Mouse (Mus musculus) kidney, postnatal 25 days (tissue): ENCODE results near the gene Ispd.

Experiments used
- DNase-seq, 2 experiments: peaks; one replicate each; pipeline ENCODE4 v3.0.0; 2021; ENCODE audit warnings: mixed read lengths in 2 of 2

The Ispd gene

DNA sequence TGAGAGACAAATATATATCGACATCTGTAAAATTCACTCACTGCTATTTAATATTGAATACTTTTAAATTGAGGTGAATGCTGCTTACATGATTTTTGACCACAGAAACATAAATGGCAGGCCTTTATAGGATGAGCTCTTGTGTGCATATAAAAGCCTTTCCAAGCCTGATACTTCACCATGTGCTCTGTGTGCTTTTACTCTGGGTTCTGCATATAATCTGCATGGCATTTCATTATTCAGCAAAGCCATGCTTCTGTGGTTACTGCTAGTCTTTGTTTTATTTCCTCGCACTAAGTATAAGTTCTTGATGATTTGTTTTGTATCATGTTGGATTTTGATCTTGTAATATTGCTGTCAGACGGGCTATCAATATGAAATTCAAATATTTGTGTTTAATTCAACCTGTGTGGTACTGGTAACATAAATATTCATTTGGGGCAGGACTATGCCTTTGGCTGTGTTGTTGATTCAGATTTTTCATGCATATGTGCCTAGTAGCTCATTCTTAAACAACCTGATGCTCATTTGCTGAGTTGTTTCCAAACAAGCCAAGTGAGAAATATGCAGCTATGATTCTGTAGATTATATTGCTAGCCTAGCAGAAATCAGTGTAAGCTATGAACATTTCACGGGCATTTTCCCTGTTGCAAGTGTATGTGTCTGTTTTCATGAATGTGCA, 189.3 kb downstream of the Ispd start:
- no peak for DNase-seq

DNA sequence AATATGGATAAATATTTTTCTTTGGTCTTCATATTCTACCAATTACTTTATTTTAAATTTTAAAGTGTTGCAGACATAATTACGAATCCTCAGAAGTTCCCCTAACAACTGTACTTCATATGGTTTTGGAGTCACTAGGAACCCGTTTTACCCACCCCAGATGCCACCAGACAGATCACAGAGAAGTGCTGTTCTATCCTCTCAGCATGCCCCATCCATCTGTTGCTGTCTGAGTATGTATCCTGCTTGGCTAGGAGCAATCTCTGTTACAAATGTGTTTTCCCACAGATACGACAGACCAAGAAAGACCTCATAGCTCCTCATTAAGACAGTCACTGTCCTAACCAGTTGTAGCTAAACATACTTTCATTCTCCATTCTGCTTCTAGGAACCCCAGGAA, 203.6 kb downstream of the Ispd start:
- no peak for DNase-seq

DNA sequence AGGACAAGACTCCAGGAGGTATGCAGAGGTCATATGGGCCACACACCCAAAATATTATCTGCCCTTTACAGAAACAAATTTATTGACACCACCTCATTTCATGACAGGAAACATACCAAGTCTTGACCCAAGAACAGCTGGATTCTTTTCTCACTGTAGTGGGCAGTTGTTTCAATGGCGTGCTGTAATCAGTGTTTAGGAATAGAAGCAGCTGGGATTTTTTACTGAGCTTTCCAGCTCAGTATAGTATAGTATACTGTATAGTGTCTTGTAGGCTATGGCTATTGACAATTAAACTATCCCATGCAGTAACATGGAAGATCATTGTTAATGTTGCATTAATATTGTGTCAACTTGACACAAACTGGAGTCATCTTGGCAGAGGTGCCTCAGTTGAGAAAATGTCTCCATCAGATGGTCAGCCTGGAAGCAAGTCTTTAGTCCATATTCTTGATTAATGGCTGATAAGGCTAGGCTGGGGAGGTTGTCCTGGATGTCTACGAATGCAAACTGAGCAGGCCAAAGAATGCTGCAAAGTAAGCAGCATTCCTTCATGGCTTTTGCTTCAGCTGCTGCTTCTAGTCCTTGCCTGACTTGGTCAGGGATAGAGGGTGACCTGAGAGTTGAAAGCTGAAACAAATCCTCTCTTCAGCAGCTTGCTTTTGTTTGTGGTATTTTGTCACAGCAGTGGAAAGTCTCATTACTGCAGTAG, 216.4 kb downstream of the Ispd start:
- no peak for DNase-seq

DNA sequence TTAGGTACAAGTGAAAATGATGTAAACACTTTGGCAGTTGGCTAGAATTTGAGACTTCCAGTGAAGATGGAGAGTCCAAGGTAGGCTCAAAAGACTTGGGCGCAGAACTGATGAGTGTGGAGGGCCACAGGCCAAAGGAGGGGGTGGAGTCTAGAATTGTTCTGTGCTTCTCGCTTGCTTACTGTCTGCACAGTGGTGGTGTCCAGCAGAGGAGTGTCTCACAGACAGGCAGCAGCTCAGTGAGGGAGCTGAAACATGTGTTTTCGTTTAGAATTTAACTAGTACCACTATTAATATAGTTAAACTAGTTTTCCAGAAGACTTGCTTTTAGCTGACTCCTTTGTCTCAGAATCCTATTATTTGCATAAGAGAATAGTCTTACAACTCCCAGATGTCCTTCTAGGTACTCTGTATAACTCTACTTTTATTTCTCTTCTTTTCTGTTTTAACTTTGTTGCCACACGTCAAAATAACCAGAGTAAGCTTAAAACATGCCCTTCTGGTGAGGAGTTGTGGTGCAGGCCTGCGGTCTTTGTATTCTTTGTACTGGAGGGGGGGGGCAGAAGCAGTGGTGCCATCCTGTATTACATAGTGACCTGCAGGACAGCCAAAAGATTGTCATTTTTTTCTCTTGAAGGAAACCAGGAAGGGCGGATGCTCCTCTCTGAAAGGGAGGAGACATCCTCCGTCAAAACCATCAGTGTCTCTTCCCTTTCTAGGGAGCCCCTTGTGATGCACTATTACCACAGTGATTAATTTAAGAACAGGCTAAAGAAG, 240.9 kb downstream of the Ispd start:
- DNase-seq = peak; percentile 5 to 28

- DNase-seq = no peak
Measured at GRCm38 (mm10) chr12:36627204-36627603, 246.0 kb downstream of the Ispd start.

DNA sequence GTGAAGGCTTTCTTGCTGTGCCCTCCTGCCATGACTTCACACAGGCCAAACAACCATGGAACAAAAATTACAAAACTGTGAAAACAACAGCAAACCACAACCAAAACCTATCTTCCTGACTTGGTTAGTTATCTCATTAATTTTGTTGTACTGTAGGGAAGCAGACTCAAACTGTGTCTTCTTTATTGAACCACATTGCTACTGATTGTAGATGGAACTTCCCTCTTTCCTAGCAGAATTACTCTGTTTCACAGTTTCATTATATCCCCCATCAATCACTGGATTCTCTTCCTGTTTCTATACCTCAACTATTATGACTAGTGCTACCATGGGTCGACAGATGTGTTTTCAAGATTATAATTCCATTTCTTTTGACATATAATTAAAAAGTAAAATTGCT, 251.2 kb downstream of the Ispd start:
- no peak for DNase-seq

GRCm38 (mm10) chr12:36647514-36647913, 266.3 kb downstream of the Ispd start:
- no peak for DNase-seq

DNA sequence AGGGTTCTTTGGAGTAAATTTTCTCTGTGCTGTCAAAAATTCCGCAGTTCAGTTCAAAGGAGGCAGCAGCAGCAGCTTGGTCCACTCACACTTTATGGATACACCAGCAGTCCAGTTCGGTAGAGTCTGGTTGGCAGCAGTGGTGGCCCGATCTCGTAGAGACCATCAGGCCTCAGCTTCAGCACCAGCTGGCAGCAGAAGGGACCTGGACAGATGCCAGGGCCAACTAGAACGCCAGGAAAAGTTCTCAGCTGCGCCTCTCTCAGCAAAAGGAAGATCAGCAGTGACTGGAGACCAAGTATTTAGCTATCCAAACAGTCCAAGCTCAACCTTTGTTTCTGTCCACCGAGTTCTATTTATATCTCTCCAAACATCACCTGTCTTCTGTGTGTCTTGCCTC, 281.2 kb downstream of the Ispd start:
- peak; percentile 38 to 42 for DNase-seq

DNA sequence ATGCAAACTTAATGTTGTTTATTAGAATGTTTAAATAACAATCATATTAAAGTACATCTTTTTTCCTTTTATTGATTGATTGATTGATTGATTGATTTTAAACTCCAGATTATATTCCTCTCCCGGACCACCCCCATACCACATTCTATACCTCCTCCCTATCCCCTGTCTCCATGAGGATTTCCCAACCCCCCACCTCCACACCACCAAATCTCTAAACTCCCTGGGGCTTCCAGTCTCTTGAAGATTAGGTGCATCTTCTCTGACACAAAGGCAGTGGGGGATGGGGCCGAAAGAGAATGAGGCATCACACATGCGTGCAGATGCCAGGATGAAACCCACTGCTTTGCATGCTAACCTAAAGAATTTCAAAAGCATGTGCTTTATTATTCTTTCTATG, 283.5 kb downstream of the Ispd start:
- DNase-seq = no peak

DNA sequence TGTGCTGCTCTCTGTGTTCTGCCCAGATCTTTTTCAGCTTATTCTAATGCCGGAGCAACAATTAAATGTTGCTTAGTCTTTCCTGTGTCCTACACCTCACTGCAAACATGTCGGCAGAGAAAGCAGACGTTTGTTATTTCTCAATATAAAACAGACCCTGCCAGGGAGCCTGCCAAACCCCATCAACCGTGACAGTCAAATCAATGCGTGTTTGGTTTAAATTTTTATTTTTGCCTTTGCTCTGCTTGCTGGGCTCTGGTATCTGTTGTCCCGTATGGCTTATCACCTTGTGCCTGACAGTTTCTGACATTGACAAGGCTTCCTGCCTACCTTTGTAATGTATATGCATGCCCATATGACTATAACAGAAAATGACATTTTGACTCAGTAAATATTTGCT, 285.5 kb downstream of the Ispd start:
- no peak for DNase-seq

GRCm38 (mm10) chr12:36670164-36670908, 289.1 kb downstream of the Ispd start:
- no peak for DNase-seq

DNA sequence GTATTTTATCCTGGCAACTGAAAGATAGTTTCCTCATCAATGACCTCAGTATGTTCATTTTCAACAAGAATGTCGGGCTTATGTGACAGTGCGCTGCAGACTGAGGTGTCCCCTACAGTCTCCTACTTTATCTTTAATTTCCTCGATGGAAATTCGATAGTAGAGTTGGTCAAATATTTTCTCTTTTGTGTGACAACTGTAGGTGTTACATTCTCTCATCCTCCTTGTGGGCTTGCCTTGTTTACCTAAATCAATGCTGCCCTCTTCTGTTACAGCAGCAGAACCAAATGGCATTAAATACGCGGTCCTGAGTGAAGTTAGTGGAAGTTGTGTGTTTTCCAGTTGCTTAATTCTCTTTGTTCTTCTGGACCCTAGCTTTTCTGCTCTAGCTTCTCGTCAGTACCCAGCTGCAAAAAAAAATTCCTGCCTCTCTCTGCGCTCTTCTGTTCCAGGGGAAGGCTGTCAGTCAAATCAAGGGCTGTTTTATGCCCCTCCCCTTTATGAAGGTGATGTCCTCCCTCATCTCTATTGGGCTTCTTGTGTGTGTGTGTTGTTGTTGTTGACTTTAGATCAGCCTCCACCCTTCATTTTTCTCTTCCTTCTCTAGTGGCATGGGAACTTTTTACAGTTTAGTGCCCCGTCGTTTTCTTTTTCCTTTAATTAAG, 289.8 kb downstream of the Ispd start:
- DNase-seq = peak in 1 of 2 experiments; percentile 8

DNA sequence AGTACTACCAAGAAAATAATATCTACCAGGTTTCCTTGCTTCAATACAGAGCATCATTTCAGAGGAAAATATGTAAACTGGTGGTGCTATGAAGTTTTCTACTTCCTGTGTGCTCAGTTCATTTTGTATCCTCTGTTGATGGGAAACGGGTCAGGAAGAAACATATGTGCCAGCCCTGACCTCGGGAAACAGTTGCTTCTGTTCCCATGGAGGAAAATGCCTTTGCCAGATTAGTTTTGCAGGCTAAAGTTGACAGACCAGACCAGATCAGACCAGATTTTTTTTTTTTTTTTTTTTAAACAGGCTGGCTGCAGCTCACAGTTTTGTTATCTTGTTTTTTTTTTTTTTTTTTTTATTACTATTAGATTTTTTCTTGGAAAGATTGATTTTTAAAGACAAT, 293.2 kb downstream of the Ispd start:
- DNase-seq = no peak

DNA sequence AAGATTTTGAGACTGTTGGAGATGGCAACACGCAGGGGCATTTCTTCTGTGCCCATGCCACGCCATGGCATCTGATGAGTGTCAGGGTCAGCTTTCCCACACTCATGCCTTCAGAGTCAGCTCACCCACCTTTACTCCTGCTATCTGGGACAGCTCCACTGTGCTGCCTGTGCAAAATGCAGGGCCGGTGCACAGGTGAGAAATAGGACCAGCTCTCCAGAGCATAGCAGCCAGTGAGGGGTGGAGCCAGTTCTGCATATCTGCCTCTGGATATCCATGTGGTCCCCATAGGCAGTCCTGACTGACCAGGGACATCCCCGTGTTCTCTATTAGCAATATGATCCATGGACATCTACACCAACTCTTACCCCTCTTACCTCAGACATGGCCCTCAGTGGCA, 297.0 kb downstream of the Ispd start:
- DNase-seq = no peak

DNA sequence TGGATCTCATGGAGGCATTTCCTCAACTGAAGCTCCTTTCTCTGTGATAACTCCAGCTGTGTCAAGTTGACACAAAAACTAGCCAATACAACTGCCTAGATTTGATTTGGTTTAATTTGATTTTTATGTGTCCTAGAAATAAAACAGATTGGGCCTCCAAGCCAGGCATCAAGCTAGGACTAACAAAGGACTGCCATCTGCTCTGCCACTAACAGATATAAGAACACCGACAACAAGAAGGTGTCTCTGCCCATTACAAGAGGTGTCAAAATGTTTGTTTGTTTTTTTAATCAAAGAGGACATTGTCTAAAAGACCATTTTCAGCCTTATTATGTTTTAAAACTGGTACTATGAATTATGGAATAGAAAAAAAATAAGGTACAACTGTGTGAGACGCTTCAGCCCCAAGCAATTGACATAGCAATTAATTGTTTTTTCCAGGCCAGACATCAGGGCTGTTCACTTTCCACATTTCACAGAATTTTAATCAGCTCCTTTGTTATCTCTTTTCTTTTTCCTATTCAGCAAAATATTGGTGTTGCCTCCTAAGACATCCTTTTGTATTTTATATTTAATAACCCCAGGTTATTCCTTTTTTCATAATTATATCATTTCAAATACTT, 299.7 kb downstream of the Ispd start:
- no peak for DNase-seq

DNA sequence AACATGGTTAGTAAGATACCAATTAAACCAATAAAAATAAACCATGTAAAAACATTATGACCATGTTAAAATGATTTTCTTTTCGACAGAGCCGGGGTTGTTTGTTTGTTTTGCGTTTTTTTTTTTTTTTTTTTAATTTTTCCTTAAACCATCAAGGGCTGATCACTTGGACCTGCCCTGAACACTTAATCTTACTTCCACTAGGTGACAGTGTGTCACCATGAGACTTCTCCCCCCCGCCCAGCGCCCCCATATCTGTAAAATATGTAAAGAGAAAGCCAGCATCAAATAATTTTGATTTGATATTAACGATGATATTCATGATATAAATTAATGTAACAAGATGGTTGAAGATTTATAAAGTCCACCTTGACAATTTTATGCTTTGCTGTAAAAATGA, 300.5 kb downstream of the Ispd start:
- no peak for DNase-seq

DNA sequence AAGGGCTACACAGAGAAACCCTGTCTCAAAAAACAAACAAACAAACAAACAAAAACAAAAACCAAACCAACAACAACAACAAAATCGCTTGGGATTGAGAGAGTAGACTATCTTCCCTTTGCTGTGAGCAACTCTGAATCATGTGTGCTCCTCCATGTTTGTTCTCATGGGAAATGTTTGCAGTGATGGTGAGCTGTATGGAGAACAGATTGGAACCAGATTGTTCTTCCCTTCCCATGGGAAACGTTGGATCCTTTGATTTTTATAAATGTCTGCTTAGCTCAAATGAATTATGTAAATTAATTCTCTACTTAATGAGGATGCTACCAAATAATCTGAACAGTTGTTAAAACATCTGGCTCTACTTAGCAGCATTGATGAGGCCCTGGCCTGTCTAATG, 312.8 kb downstream of the Ispd start:
- DNase-seq = no peak

DNA sequence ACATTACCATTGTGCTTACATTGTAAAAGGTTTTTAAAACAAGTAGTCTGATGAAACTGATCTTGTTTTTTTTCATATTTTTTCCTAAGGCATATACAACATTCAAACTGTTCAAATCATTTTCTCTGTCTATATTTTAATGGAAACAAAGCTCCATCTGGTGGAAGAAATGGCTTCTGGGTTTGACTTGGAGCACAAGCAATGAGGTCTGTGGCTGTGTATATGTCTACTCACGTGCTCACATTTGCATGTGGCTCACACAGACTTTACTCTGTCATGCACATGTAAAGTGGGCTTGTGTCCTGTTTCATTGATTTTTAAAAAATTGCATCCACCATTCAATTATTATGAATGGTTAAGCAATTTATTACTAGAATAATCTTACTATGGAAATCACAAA, 323.1 kb downstream of the Ispd start:
- no peak for DNase-seq

GRCm38 (mm10) chr12:36708810-36709209, 327.6 kb downstream of the Ispd start:
- no peak for DNase-seq

GRCm38 (mm10) chr12:36713866-36714662, 332.8 kb downstream of the Ispd start:
- peak; percentile 43 to 50 for DNase-seq

GRCm38 (mm10) chr12:36717526-36717925, 336.3 kb downstream of the Ispd start:
- no peak for DNase-seq
